Mouse (Mus musculus): ENCODE data around the gene Tmem248.

GRCm38 (mm10) chr5:130184193-130184856, 32.6 kb upstream of the Tmem248 start:
- no peak for TF ChIP-seq CTCF (IDR thresholded peaks at IDR 0.05; ENCODE audit: extremely low read depth, insufficient read length, insufficient replicate concordance, low read depth, low read length)
- no peak for TF ChIP-seq POLR2A (IDR thresholded peaks at IDR 0.05; ENCODE audit: low read depth, low read length)
